In genomic region chr6:89333964-89334702, GRCm38 (mm10) we compare ENCODE assay signal across 12 mouse cellular contexts. TPM values are rescaled to one million over a fixed set of nuclear protein-coding genes. Genes with fewer than 3 reads are reported as not detected.
DNase-seq lines count a peak whose midpoint lies in the region; ATAC-seq lines count a peak whose summit lies in the region.
"Had no signal": no experiment of that assay in that cellular context is flagged by ENCODE, and none has a peak within 500 bp of the region (broad histone marks: within the 10 kb centered on the region; RNA-seq: fewer than 3 reads in every experiment).

No protein-coding gene starts in this region.

- H3K4me2 ChIP-seq in forebrain, embryonic 15.5 days (replicated peaks) = no peak overlapping the region
- H3K4me2 ChIP-seq in liver, embryonic 12.5 days = no peak overlapping the region
- H3K4me2 ChIP-seq: heart, embryonic 15.5 days; stomach, embryonic 15.5 days had no signal

- no peak overlapping the region for H3K9ac ChIP-seq in forebrain, embryonic 15.5 days (replicated peaks)
- no peak overlapping the region for H3K9ac ChIP-seq in liver, embryonic 12.5 days
- H3K9ac ChIP-seq: heart, embryonic 15.5 days; stomach, embryonic 15.5 days had no signal

- intact Hi-C loops in left cerebral cortex, postnatal 4 days (cut with DNase I) = no loop called here

- H3K9me3 ChIP-seq in forebrain, embryonic 15.5 days = no peaks in the 10 kb centered on the region
- H3K9me3 ChIP-seq in midbrain, embryonic 10.5 days (replicated peaks) = no peaks in the 10 kb centered on the region
- H3K9me3 ChIP-seq in liver, embryonic 12.5 days (replicated peaks) = no peaks in the 10 kb centered on the region
- H3K9me3 ChIP-seq: heart, embryonic 15.5 days; stomach, embryonic 15.5 days had no signal

- no peaks in the 10 kb centered on the region for H3K27me3 ChIP-seq in forebrain, embryonic 15.5 days
- no peaks in the 10 kb centered on the region for H3K27me3 ChIP-seq in midbrain, embryonic 10.5 days (ENCODE audit: low read depth, poor library complexity, severe bottlenecking)
- no peaks in the 10 kb centered on the region for H3K27me3 ChIP-seq in liver, embryonic 12.5 days (replicated peaks)
- H3K27me3 ChIP-seq: heart, embryonic 15.5 days; stomach, embryonic 15.5 days had no signal

- peak overlapping the region; percentile 68 for H3K27ac ChIP-seq in forebrain, embryonic 15.5 days (replicated peaks)
- H3K27ac ChIP-seq in midbrain, embryonic 10.5 days (replicated peaks) = peak overlapping the region; percentile 80
- no peak overlapping the region for H3K27ac ChIP-seq in liver, embryonic 12.5 days
- H3K27ac ChIP-seq: heart, embryonic 15.5 days; stomach, embryonic 15.5 days had no signal

- peak; percentile 62 for DNase-seq in left cerebral cortex, postnatal 4 days
- no peak for DNase-seq in left cerebral cortex, adult 8-10 months (ENCODE audit: low spot score in 2 of 2)
- DNase-seq in midbrain, embryonic 10.5 days (ENCODE audit: low spot score) = peak; percentile 92
- peak; percentile 76 for DNase-seq in retina, postnatal 1 day
- no peak for DNase-seq in right cerebral cortex, postnatal 14 days
- DNase-seq in urinary bladder, adult 2 months (ENCODE audit: low spot score) = no peak
- DNase-seq: lung, postnatal 10 days had no signal

- WGBS in forebrain, embryonic 15.5 days = 39% methylated on average over 12 of the region's 12 CpGs
- 57% methylated on average over 12 of the region's 12 CpGs for WGBS in midbrain, embryonic 10.5 days
- WGBS in liver, embryonic 12.5 days (ENCODE audit: insufficient replicate concordance) = 80% methylated on average over 12 of the region's 12 CpGs

- peaks cover 14% of the 10 kb centered on the region for H3K4me1 ChIP-seq in forebrain, embryonic 15.5 days
- peaks cover 51% of the 10 kb centered on the region for H3K4me1 ChIP-seq in midbrain, embryonic 10.5 days
- peaks cover 2% of the 10 kb centered on the region; the same call in 1 of the 2 replicates for H3K4me1 ChIP-seq in liver, embryonic 12.5 days
- H3K4me1 ChIP-seq: stomach, embryonic 15.5 days had no signal

- ATAC-seq in forebrain, embryonic 15.5 days (replicated peaks) = peak; percentile 68
- ATAC-seq in liver, embryonic 12.5 days = no peak

- peaks cover 93% of the 10 kb centered on the region for H3K36me3 ChIP-seq in forebrain, embryonic 15.5 days
- H3K36me3 ChIP-seq in midbrain, embryonic 10.5 days = peaks cover 98% of the 10 kb centered on the region
- peaks cover 84% of the 10 kb centered on the region for H3K36me3 ChIP-seq in liver, embryonic 12.5 days

- no peak overlapping the region for H3K4me3 ChIP-seq in forebrain, embryonic 15.5 days
- H3K4me3 ChIP-seq in midbrain, embryonic 10.5 days = peak overlapping the region; percentile 22; the same call in 1 of the 2 replicates
- H3K4me3 ChIP-seq in liver, embryonic 12.5 days = no peak overlapping the region
- H3K4me3 ChIP-seq: erythroblast, embryonic 14.5 days; heart, embryonic 15.5 days; stomach, embryonic 15.5 days had no signal

RNA-seq across cellular contexts. Expression of gene Plxna1, which starts 28.3 kb away (rescaled TPM):
- total RNA-seq in left cerebral cortex, postnatal 4 days (2021) = 100 to 1,000 TPM; 188 to 193 TPM
- total RNA-seq in left cerebral cortex, adult 8-10 months (2022) = 10 to 100 TPM; 49.7 to 53.1 (median 51.4) TPM
- 39.5 and 45.7 TPM in 2 replicates for polyA plus RNA-seq in forebrain, embryonic 15.5 days (2015; fragmentation: Nextera tagmentation; extraction: Ambion mirVana)
- polyA plus RNA-seq in midbrain, embryonic 10.5 days (2016; fragmentation: Nextera tagmentation; extraction: Ambion mirVana) = 24.3 and 30.4 TPM in 2 replicates
- polyA plus RNA-seq in liver, embryonic 12.5 days (2016; fragmentation: Nextera tagmentation; extraction: Ambion mirVana) = 6.7 and 7.2 TPM in 2 replicates
- 34.0 and 36.0 TPM in 2 replicates for polyA plus RNA-seq in urinary bladder, adult 2 months (2012; rRNA removed)

Comparison
In these comparisons a context has a peak if more than half of its experiments do, and no peak if none do; other contexts are left out.
1. DNase-seq: peak in left cerebral cortex, postnatal 4 days (single experiment), midbrain, embryonic 10.5 days (single experiment) and retina, postnatal 1 day (single experiment); none in left cerebral cortex, adult 8-10 months (0 of 2), right cerebral cortex, postnatal 14 days (single experiment) and urinary bladder, adult 2 months (single experiment).